Mouse (Mus musculus) embryonic facial prominence, embryonic 14.5 days (tissue): ENCODE data around the gene Sars2. TPM values are rescaled to one million over a fixed set of nuclear protein-coding genes. Genes with fewer than 3 reads are reported as not detected.

ENCODE experiments used
- ATAC-seq: fragments of 200-750 bp; cut with Nextera tagmentation; 2 replicates; pipeline ENCODE4 v1.8.0; 2017; ENCODE audit warnings: low read depth, moderate number of reproducible peaks, moderate TSS enrichment
- DNase-seq: peaks from one replicate; pipeline ENCODE4 v3.0.0-alpha.2; 2015; ENCODE audit warnings: low spot score
- H3K27ac ChIP-seq: fragments of 300-500 bp; sonication (generic); replicated peaks from 2 replicates; pipeline ENCODE4 v1.5.1; 2014; ENCODE audit warnings: low read depth, mild to moderate bottlenecking, low read length, moderate library complexity
- H3K27me3 ChIP-seq: fragments of 300-500 bp; sonication (generic); replicated peaks from 2 replicates; pipeline ENCODE4 v1.6.1; 2014; ENCODE audit warnings: low read length; ENCODE audit not compliant: control insufficient read depth, insufficient read depth
- H3K36me3 ChIP-seq: fragments of 300-500 bp; sonication (generic); 2 replicates; pipeline ENCODE4 v1.6.1; 2014; ENCODE audit warnings: low read length, mixed read lengths; ENCODE audit not compliant: control insufficient read depth, insufficient read depth
- H3K4me1 ChIP-seq: fragments of 300-500 bp; sonication (generic); 2 replicates; pipeline ENCODE4 v1.6.1; 2014; ENCODE audit warnings: antibody characterized with exemption, low read length; ENCODE audit not compliant: control insufficient read depth, insufficient read depth
- H3K4me2 ChIP-seq: fragments of 300-500 bp; sonication (generic); 2 replicates; pipeline ENCODE4 v1.6.1; 2014; ENCODE audit warnings: low read depth, mild to moderate bottlenecking, low read length, moderate library complexity, mixed read lengths
- H3K4me3 ChIP-seq: fragments of 300-500 bp; sonication (generic); 2 replicates; pipeline ENCODE4 v1.5.1; 2014; ENCODE audit warnings: low read depth, mild to moderate bottlenecking, low read length
- H3K9ac ChIP-seq: fragments of 300-500 bp; sonication (generic); 2 replicates; pipeline ENCODE4 v1.6.1; 2014; ENCODE audit warnings: low read depth, mild to moderate bottlenecking, low read length, moderate library complexity, mixed read lengths
- H3K9me3 ChIP-seq: fragments of 300-500 bp; sonication (generic); 2 replicates; pipeline ENCODE4 v1.6.1; 2016; ENCODE audit warnings: low read length; ENCODE audit not compliant: control insufficient read depth
- WGBS: fragments of 180-500 bp; shearing (Covaris S2); extraction: QIAGEN DNeasy Blood & Tissue Kit; methylation state at CpG from one replicate; pipeline ENCODE4 v1.1.7; 2014; 5-methylcytosine and 5-hydroxymethylcytosine counted together
- polyA plus RNA-seq: library from polyadenylated mRNA; unstranded; fragments of >200 nt; fragmentation: Nextera tagmentation; extraction: Ambion mirVana; gene quantifications from 2 replicates; pipeline ENCODE4 v1.2.1, GENCODE M21; 2014

The Sars2 gene
- polyA plus RNA-seq, 1 experiment from 2014 or later = 20.5 TPM

DNA sequence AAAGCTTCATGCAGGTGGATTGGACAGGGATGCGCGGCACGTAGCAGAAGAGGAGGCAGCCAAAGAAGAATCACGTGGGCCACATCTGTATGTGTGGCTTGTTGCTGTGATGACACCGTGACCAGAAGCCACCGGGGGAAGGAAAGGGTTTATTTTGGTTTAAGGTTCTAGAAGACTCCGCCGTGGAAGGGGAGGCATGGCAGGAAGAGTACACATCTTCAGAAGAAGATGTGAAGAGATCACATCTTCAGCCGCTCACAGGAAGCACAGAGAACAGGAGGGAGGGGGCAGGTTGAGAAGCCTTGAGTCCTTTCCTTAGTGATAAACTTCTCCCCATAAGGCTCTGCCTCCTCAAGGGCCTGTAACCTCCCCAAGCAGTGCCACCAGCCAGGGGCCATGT, 58.2 kb downstream of the Sars2 start:
- 96% methylated on average over 9 of the region's 9 CpGs for WGBS
- H3K9ac ChIP-seq = no peak overlapping the region
- H3K36me3 ChIP-seq = no peaks in the 10 kb centered on the region
- ATAC-seq (no peak), DNase-seq (no peak)
- H3K4me1 ChIP-seq = peaks cover 33% of the 10 kb centered on the region
- no peak overlapping the region for H3K4me3 ChIP-seq
- no peaks in the 10 kb centered on the region for H3K9me3 ChIP-seq
- H3K27me3 ChIP-seq = no peaks in the 10 kb centered on the region
- no peak overlapping the region for H3K4me2 ChIP-seq
- H3K27ac ChIP-seq = no peak overlapping the region

DNA sequence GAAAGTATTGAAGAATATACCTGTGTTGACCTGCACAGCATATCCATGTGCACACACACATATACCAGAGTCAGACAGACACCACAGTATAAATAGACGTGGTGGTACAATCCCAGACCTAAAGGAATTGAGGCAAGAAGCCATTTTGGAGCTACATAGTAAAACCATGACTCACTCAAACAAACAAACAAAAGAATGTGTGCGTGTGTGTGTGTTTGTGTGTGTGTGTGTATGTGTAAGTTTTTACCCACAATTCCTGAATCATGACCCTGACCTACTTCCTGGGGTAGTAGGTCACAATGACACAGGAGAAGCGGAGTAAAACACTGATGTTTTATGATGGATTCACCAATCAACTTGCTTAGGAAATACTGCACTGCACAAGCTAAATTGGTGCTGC, 59.7 kb downstream of the Sars2 start:
- Histone ChIP-seq H3K36me3 (no peaks in the 10 kb centered on the region), H3K27me3 (no peaks in the 10 kb centered on the region), H3K4me2 (peak overlapping the region; percentile 32; the same call in 1 of the 2 replicates), H3K9me3 (no peaks in the 10 kb centered on the region), H3K27ac (peak overlapping the region; percentile 95), H3K4me1 (peaks cover 32% of the 10 kb centered on the region), H3K9ac (no peak overlapping the region), H3K4me3 (no peak overlapping the region)
- DNase-seq (no peak), ATAC-seq (no peak)
- WGBS = 73% methylated on average over 3 of the region's 3 CpGs

DNA sequence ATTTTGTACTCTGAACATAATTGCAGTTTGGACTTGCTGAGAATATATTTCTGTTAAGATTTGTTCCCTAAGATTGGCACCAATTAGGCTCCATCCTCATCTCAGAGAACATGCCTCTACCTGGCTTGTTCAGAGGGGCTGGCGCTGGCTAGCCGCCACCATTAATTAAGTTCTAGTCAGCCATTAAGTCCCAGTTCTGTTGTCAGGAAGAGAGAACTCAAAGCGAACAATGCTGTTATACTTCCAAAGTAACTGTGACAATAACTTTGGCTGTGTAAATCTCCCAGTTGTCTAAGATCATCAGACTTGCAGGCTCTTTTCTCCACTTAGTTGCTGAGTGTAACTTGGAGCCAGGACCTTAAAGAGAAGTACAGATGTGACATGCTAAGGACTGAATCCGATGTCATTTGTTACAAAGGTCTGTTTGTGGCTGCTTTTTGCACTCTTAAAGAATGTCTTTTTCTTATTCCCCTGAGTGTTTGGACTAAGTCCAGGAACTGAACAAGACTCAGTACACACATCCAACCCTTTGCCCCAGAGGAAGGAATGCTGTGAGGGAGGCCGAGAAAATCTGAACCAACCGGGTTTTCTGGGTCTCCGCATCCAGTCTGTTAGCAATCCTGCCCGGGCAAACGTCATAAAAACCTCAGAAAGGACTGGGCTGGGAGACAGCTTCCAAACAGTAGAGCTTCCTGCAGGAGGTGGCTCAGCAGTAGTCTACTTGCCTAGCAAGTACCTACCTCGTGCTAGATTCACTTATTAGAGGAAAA, 60.3 kb downstream of the Sars2 start:
- Histone ChIP-seq H3K4me1 (peaks cover 26% of the 10 kb centered on the region), H3K4me3 (no peak overlapping the region), H3K9ac (0 out of 2 replicates have a peak overlapping the region, but pooled peaks have one; percentile 43), H3K4me2 (peak overlapping the region; percentile 34), H3K9me3 (no peaks in the 10 kb centered on the region), H3K36me3 (no peaks in the 10 kb centered on the region), H3K27me3 (no peaks in the 10 kb centered on the region), H3K27ac (peak overlapping the region; percentile 95)
- ATAC-seq (peak; percentile 88), DNase-seq (peak; percentile 93)
- 10% methylated on average over 10 of the region's 10 CpGs for WGBS

DNA sequence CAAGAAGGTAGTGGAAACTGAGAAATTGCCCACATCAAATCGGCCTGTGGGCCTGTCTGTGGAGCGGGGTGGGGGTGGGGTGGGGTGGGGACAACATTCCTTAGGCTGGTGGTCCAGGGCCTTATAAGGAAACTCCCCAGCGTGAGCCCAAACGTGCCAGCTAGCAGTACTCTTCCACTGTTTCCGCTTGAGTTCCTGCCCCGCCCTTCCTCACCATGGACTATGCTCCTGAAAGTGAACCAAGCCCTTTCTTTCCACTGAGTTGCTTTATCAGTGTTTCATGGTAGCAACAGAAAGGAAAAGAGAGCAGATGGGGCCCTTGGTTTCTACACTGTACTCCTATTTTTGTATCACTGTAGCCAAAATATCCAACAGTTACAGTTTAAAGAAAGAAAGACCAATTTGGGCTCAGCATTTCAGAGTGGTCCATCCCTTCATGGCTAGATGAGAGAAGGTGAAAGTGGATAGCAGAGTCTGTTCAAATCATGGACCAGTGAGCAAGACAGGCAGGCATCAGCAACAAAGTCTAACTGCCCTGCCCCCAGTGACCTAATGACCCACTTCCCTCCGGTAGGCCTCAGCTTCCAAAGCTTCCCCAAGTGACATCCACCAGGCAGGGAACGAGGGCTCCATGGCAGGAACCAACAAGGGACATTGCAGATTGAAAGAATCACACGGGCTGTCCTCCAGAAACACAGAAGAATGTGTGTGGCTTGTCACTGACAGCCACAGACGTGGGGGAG, 61.2 kb downstream of the Sars2 start:
- Histone ChIP-seq H3K4me2 (peak overlapping the region; percentile 34), H3K27me3 (no peaks in the 10 kb centered on the region), H3K9me3 (no peaks in the 10 kb centered on the region), H3K9ac (0 out of 2 replicates have a peak overlapping the region, but pooled peaks have one; percentile 43), H3K27ac (peak overlapping the region; percentile 95), H3K4me3 (no peak overlapping the region), H3K4me1 (peaks cover 31% of the 10 kb centered on the region), H3K36me3 (no peaks in the 10 kb centered on the region)
- DNase-seq (peak; percentile 90), ATAC-seq (peak; percentile 65)
- 11% methylated on average over 10 of the region's 10 CpGs for WGBS

Other genes with a start within 250 kb of the Sars2 start
- not detected in 2 replicates for gene Ifnl2, start 231.5 kb upstream of the Sars2 start, polyA plus RNA-seq
- gene Ifnl3, start 219.2 kb upstream of the Sars2 start, polyA plus RNA-seq = not detected in 2 replicates
- not detected in 2 replicates for gene Sycn, start 201.1 kb upstream of the Sars2 start, polyA plus RNA-seq
- gene Nccrp1, start 194.7 kb upstream of the Sars2 start, polyA plus RNA-seq = 0.17 and 0.43 TPM in 2 replicates
- gene Samd4b, start 143.8 kb upstream of the Sars2 start, polyA plus RNA-seq = 31.5 and 33.8 TPM in 2 replicates
- gene Pak4, start 143.8 kb upstream of the Sars2 start, polyA plus RNA-seq = 20.7 and 23.5 TPM in 2 replicates
- 0.10 and 0.40 TPM in 2 replicates for gene Acp7, start 110.7 kb upstream of the Sars2 start, polyA plus RNA-seq
- gene Fbxo27, start 49.1 kb upstream of the Sars2 start, polyA plus RNA-seq = 6.9 and 7.1 TPM in 2 replicates
- gene Fbxo17, start 25.2 kb upstream of the Sars2 start, polyA plus RNA-seq = 27.8 and 29.0 TPM in 2 replicates
- gene Mrps12, start 172 bp upstream of the Sars2 start, polyA plus RNA-seq = 119 and 120 TPM in 2 replicates
- 3.8 and 12.7 TPM in 2 replicates for gene Ccer2, start 14.2 kb downstream of the Sars2 start, polyA plus RNA-seq
- gene Sirt2, start 24.7 kb downstream of the Sars2 start, polyA plus RNA-seq = 76.8 and 79.3 TPM in 2 replicates
- gene Nfkbib, start 25.5 kb downstream of the Sars2 start, polyA plus RNA-seq = 40.9 and 41.5 TPM in 2 replicates
- 2.7 and 3.0 TPM in 2 replicates for gene Rinl, start 47.0 kb downstream of the Sars2 start, polyA plus RNA-seq
- gene Hnrnpl, start 66.5 kb downstream of the Sars2 start, polyA plus RNA-seq = 180 and 182 TPM in 2 replicates
- gene Ech1, start 83.2 kb downstream of the Sars2 start, polyA plus RNA-seq = 183 and 202 TPM in 2 replicates
- 3.4 and 4.1 TPM in 2 replicates for gene Lgals4, start 91.9 kb downstream of the Sars2 start, polyA plus RNA-seq
- gene Lgals7, start 121.9 kb downstream of the Sars2 start, polyA plus RNA-seq = 27.3 and 53.0 TPM in 2 replicates
- 0.58 and 0.72 TPM in 2 replicates for gene Capn12, start 139.4 kb downstream of the Sars2 start, polyA plus RNA-seq
- gene Actn4, start 220.3 kb downstream of the Sars2 start, polyA plus RNA-seq = 256 and 280 TPM in 2 replicates
- 403 and 404 TPM in 2 replicates for gene Eif3k, start 239.9 kb downstream of the Sars2 start, polyA plus RNA-seq
- 7.2 and 8.7 TPM in 2 replicates for gene Map4k1, start 240.1 kb downstream of the Sars2 start, polyA plus RNA-seq